Comparison of ENCODE assay signal across 24 mouse cellular contexts in the genomic region with DNA sequence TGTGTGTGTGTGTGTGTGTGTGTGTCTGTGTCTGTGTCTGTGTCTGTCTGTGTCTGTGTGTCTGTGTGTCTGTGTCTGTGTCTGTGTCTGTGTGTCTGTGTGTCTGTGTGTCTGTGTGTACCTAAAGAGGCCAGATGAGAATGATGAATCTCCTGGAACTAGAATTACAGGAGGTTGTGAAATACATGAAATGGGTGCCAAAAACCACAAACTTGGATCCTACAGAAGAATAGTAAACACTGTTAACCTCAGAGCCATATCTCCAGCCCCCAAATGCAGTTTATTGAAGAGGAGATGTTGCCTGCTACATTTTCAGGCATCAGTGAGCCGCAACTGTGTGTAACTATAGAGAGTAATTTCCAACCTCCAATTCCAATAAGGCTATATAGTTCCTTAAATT. TPM values are rescaled to one million over a fixed set of nuclear protein-coding genes. Genes with fewer than 3 reads are reported as not detected.
A peak's percentile ranks its signal among the peaks of the same experiment; 100 is the strongest.
DNase-seq lines count a peak whose midpoint lies in the region; ATAC-seq and TF ChIP-seq lines count a peak whose summit lies in the region.
"Had no signal": no experiment of that assay in that cellular context is flagged by ENCODE, and none has a peak within 500 bp of the region (broad histone marks: within the 10 kb centered on the region; RNA-seq: fewer than 3 reads in every experiment).

No protein-coding gene starts in this region.

- no peak for TF ChIP-seq POLR2A in myocyte (IDR thresholded peaks at IDR 0.05; ENCODE audit: insufficient read length, low read depth)

- peak; percentile 3 for DNase-seq in adrenal gland, adult 2 months
- no peak for DNase-seq in adrenal gland, postnatal 14 days
- DNase-seq in lung, postnatal 10 days, result no peak
- peak; percentile 95 for DNase-seq in NIH3T3 (ENCODE audit: low read depth)
- DNase-seq in frontal cortex, adult 2 months (ENCODE audit: extremely low spot score in 1 of 2, low spot score in 1 of 2), result no peak
- DNase-seq in frontal cortex, postnatal 10 days (ENCODE audit: low spot score in 2 of 2), result no peak
- DNase-seq: adrenal gland, postnatal 25 days; cerebellum, adult 18-20 months; cerebellum, adult 9-11 months; cerebellum, postnatal 36 days; gastrocnemius, postnatal 36 days; heart, adult 11 months; heart, postnatal 36 days; kidney, adult 11 months had no signal

- no peak overlapping the region for H3ac ChIP-seq in myocyte (ENCODE audit: control insufficient read depth, insufficient read length)

- no peak overlapping the region for H3K4me3 ChIP-seq in lung, embryonic 16.5 days (ENCODE audit: low read length)
- H3K4me3 ChIP-seq in myocyte, result no peak overlapping the region
- H3K4me3 ChIP-seq: embryonic facial prominence, embryonic 15.5 days; erythroblast, embryonic 14.5 days; forebrain, embryonic 15.5 days; heart, embryonic 13.5 days had no signal

- H3K9ac ChIP-seq in lung, embryonic 16.5 days (ENCODE audit: low read length), result no peak overlapping the region
- H3K9ac ChIP-seq: embryonic facial prominence, embryonic 15.5 days; forebrain, embryonic 15.5 days; heart, embryonic 13.5 days had no signal

- H3K4me1 ChIP-seq in lung, embryonic 16.5 days (replicated peaks; ENCODE audit: control insufficient read depth, insufficient read depth, low read length), result no peaks in the 10 kb centered on the region
- H3K4me1 ChIP-seq: embryonic facial prominence, embryonic 15.5 days; forebrain, embryonic 15.5 days; heart, embryonic 13.5 days had no signal

- no peak overlapping the region for H3K27ac ChIP-seq in lung, embryonic 16.5 days (ENCODE audit: low read length)
- H3K27ac ChIP-seq: embryonic facial prominence, embryonic 15.5 days; forebrain, embryonic 15.5 days; heart, embryonic 13.5 days had no signal

- no peaks in the 10 kb centered on the region for H3K79me2 ChIP-seq in myocyte (ENCODE audit: control insufficient read depth, insufficient read depth)

- H3K36me3 ChIP-seq in lung, embryonic 16.5 days (ENCODE audit: control insufficient read depth, insufficient read depth, low read length), result no peaks in the 10 kb centered on the region
- no peaks in the 10 kb centered on the region for H3K36me3 ChIP-seq in myocyte (ENCODE audit: control insufficient read depth, insufficient read depth)
- H3K36me3 ChIP-seq: embryonic facial prominence, embryonic 15.5 days; forebrain, embryonic 15.5 days; G1E; heart, embryonic 13.5 days had no signal

- no peaks in the 10 kb centered on the region for H3K27me3 ChIP-seq in lung, embryonic 16.5 days (ENCODE audit: control insufficient read depth, insufficient read depth, low read depth, low read length)
- H3K27me3 ChIP-seq in myocyte (ENCODE audit: control insufficient read depth, insufficient read depth, insufficient read length), result no peaks in the 10 kb centered on the region
- H3K27me3 ChIP-seq: embryonic facial prominence, embryonic 15.5 days; forebrain, embryonic 15.5 days; heart, embryonic 13.5 days had no signal

- peak; percentile 66; the same call in 1 of the 2 replicates for ATAC-seq in lung, embryonic 16.5 days (ENCODE audit: low read depth)
- ATAC-seq: CD4-positive, CD25-positive, alpha-beta regulatory T cell, adult 4 months; forebrain, embryonic 15.5 days; hindbrain, embryonic 16.5 days; inflammation-experienced regulatory T-cells, adult 6 months had no signal

- H3K4me2 ChIP-seq in lung, embryonic 16.5 days (ENCODE audit: low read depth, low read length), result no peak overlapping the region
- no peak overlapping the region for H3K4me2 ChIP-seq in myocyte (ENCODE audit: low read depth)
- H3K4me2 ChIP-seq: embryonic facial prominence, embryonic 15.5 days; forebrain, embryonic 15.5 days; heart, embryonic 13.5 days had no signal

- no peaks in the 10 kb centered on the region for H3K9me3 ChIP-seq in lung, embryonic 16.5 days (ENCODE audit: control insufficient read depth, low read length)
- H3K9me3 ChIP-seq: embryonic facial prominence, embryonic 15.5 days; forebrain, embryonic 15.5 days; G1E; heart, embryonic 13.5 days had no signal

- WGBS in lung, embryonic 16.5 days, result 59% methylated on average over 1 of the region's 1 CpGs

TF ChIP-seq in myocyte, 11 proteins besides CTCF, POLR2A, EP300 and RAD21:
- no peak for TF ChIP-seq TCF3 (IDR thresholded peaks at IDR 0.05; ENCODE audit: insufficient read length, low read depth)
- TF ChIP-seq CEBPB (IDR thresholded peaks at IDR 0.05; ENCODE audit: insufficient read depth, poor library complexity, severe bottlenecking), result peak; percentile 96
- TF ChIP-seq USF1 (IDR thresholded peaks at IDR 0.05; ENCODE audit: low read depth), result no peak
- TF ChIP-seq SRF (IDR thresholded peaks at IDR 0.05; ENCODE audit: control insufficient read depth, insufficient read length, low read depth), result no peak
- TF ChIP-seq MYOD1 (IDR thresholded peaks at IDR 0.05; ENCODE audit: control insufficient read depth in 1 of 3, insufficient read length in 2 of 3, low read depth in 2 of 3), result no peak
- no peak for TF ChIP-seq E2F4 (IDR thresholded peaks at IDR 0.05; ENCODE audit: insufficient read depth)

RNA-seq across cellular contexts. Expression of a gene that starts 34.8 kb away (rescaled TPM):
- total RNA-seq in adrenal gland, adult 2 months (2021), result under 1 TPM; 0.40 to 0.86 TPM
- 0.03 and 0.11 TPM in 2 replicates for polyA plus RNA-seq in adrenal gland, adult 2 months (2012; rRNA removed)
- total RNA-seq in adrenal gland, postnatal 14 days (2021), result 1.1 and 2.9 TPM in 2 replicates
- 30.8 and 33.8 TPM in 2 replicates for polyA plus RNA-seq in lung, embryonic 16.5 days (2015; fragmentation: Nextera tagmentation; extraction: Ambion mirVana)
- 7.2 TPM for polyA plus RNA-seq in myocyte (2012; fragmentation: generic; extraction: Trizol)
- 8.8 and 10.3 TPM in 2 replicates for polyA plus RNA-seq in frontal cortex, adult 2 months (2012; rRNA removed)
- polyA plus RNA-seq: G1E; inflammation-experienced regulatory T-cells, adult 6 months had no signal

Comparison
In these comparisons a context has a peak if more than half of its experiments do, and no peak if none do; other contexts are left out.
1. DNase-seq: peak in adrenal gland, adult 2 months (single experiment) and NIH3T3 (single experiment); none in adrenal gland, postnatal 14 days (single experiment), lung, postnatal 10 days (single experiment), frontal cortex, adult 2 months (0 of 2) and frontal cortex, postnatal 10 days (0 of 2).